Mouse (Mus musculus) sigmoid colon, adult 10 weeks (tissue): ENCODE measurements around the gene Olfr449. TPM values are rescaled to one million over a fixed set of nuclear protein-coding genes. Genes with fewer than 3 reads are reported as not detected.

Experiments used
- polyA plus RNA-seq: library from polyadenylated mRNA; stranded (reverse); fragments of 350-450 nt; fragmentation: Illumina TruSeq; extraction: RNeasy Lipid Tissue Mini Kit (QIAGEN cat#74804); gene quantifications from one replicate; pipeline ENCODE4 v1.2.3, GENCODE M21; 2014; ENCODE audit warnings: low read depth, low replicate concordance

Gene Olfr449
- not detected for polyA plus RNA-seq

DNA sequence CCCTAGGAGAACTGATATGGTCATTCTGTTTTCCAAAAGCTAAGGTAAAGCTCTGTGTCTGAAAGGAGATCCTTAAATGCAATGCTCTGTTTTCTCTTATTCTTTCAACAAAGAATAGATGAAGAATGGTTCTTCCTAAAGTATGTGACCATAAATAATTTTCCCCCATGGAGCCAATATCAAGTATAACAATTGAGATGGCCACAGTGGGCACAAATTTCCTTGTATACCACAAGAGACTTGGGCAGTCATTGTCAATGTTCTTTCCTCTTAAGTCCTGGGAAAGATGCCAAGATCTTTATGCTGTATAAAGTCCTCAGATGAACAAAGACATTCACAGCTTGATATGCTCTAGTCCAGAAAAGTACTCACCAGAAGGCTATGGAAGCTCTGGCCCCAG, at the start of gene Olfr449:
Olfr449 (plus strand) TSS at position 301 of the 400 bp plus-strand sequence.

DNA sequence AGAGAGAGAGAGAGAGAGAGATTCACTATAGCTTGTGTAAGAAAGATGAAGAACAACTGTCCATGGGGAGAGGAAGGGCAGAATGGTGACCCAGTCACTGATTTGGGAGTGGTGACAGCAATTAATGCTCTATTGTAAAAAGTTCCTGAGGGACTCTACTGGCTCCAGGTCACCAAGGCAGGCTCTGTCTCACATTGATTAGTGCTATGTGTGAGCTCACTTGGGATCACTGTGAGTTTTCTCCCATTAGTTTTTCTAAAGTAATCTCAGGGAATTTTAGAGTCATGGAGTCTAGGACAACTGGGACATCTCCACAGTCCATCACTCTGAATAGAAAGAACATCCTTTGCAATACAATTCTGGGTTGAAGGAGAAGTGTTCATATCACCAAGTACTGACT, 49.4 kb upstream of the Olfr449 start, which contains the start of gene Olfr452:
Olfr452 (plus strand) TSS at position 301 of the 400 bp plus-strand sequence.

DNA sequence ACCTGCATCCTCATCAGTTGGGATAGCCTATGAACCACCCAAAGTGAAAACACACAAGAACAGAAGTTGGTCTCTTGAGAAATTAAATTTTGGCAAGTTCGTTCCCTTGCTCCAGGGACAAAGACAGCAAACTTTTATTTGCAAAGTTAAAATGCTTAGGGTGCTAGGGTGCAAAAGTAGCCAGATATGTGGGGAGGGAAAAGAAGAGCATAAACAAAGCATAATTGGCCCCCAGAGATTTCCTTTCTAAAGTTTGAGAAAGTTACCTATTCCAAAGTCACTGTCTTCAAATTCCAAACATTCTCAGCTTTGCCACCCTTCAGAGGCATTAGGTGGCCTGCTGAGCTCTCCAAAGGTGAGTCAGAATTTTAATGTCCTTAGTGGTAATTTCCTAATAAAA, 22.5 kb upstream of the Olfr449 start, which contains the start of gene Olfr450:
Olfr450 (plus strand) TSS at position 301 of the 400 bp plus-strand sequence.

Other genes starting within 250 kb of the Olfr449 start
- gene Tcaf3, start 236.7 kb upstream of the Olfr449 start, polyA plus RNA-seq: not detected
- 19.7 TPM for gene Tcaf2, start 189.1 kb upstream of the Olfr449 start, polyA plus RNA-seq
- 31.9 TPM for gene Tcaf1, start 124.3 kb upstream of the Olfr449 start, polyA plus RNA-seq
- gene Olfr453, start 95.0 kb upstream of the Olfr449 start, polyA plus RNA-seq: not detected
- not detected for gene Olfr38, start 78.0 kb upstream of the Olfr449 start, polyA plus RNA-seq
- gene Olfr452, start 49.3 kb upstream of the Olfr449 start, polyA plus RNA-seq: not detected
- not detected for gene Olfr450, start 22.4 kb upstream of the Olfr449 start, polyA plus RNA-seq
- not detected for gene Olfr448, start 56.1 kb downstream of the Olfr449 start, polyA plus RNA-seq
- not detected for gene Olfr447, start 74.5 kb downstream of the Olfr449 start, polyA plus RNA-seq
- gene Olfr446, start 87.0 kb downstream of the Olfr449 start, polyA plus RNA-seq: not detected
- not detected for gene Olfr444, start 114.7 kb downstream of the Olfr449 start, polyA plus RNA-seq